Mouse (Mus musculus): ENCODE results near the gene Ppard. TPM values are rescaled to one million over a fixed set of nuclear protein-coding genes. Genes with fewer than 3 reads are reported as not detected.

The Ppard gene
- total and polyA plus RNA-seq, 2 experiments from 2014 or later = 1.4 to 23.1 TPM

GRCm38 (mm10) chr17:28340578-28340977 is 108.1 kb downstream of the Ppard start:
- Histone ChIP-seq H3K9ac (replicated peaks; ENCODE audit: low read depth, low read length) (peak overlapping the region; percentile 61), H3K36me3 (replicated peaks; ENCODE audit: control insufficient read depth, insufficient read depth, low read length) (peaks cover 6% of the 10 kb centered on the region; the same call in 1 of the 2 replicates), H3K27me3 (ENCODE audit: control insufficient read depth, insufficient read depth, low read length) (no peaks in the 10 kb centered on the region), H3K4me2 (ENCODE audit: low read depth, low read length) (peak overlapping the region; percentile 57), H3K27ac (ENCODE audit: low read depth) (peak overlapping the region; percentile 88), H3K9me3 (replicated peaks; ENCODE audit: control insufficient read depth, low read length) (no peaks in the 10 kb centered on the region), H3K4me3 (ENCODE audit: low read depth, low read length) (peak overlapping the region; percentile 19), H3K4me1 (ENCODE audit: control insufficient read depth, insufficient read depth) (peaks cover 33% of the 10 kb centered on the region)
- TF ChIP-seq EP300 (IDR thresholded peaks at IDR 0.05; ENCODE audit: low read depth) (no peak), CTCF (IDR thresholded peaks at IDR 0.05; ENCODE audit: low read depth) (no peak)
- DNase-seq (ENCODE audit: low spot score) (no peak), ATAC-seq (ENCODE audit: insufficient read depth, low read depth) (peak; percentile 59)
- WGBS = 42% methylated on average over 7 of the region's 7 CpGs

- peaks cover 6% of the 10 kb centered on the region; the same call in 1 of the 2 replicates for H3K36me3 ChIP-seq (replicated peaks; ENCODE audit: control insufficient read depth, insufficient read depth, low read length)
- H3K9me3 ChIP-seq (replicated peaks; ENCODE audit: control insufficient read depth, low read length) = no peaks in the 10 kb centered on the region
- peak overlapping the region; percentile 19 for H3K4me3 ChIP-seq (ENCODE audit: low read depth, low read length)
- peaks cover 38% of the 10 kb centered on the region for H3K4me1 ChIP-seq (ENCODE audit: control insufficient read depth, insufficient read depth)
- DNase-seq (ENCODE audit: low spot score) (peak; percentile 83), ATAC-seq (ENCODE audit: insufficient read depth, low read depth) (peak; percentile 87)
- WGBS = 3% methylated on average over 26 of the region's 26 CpGs
- no peak for TF ChIP-seq EP300 (IDR thresholded peaks at IDR 0.05; ENCODE audit: low read depth)
- TF ChIP-seq CTCF (IDR thresholded peaks at IDR 0.05; ENCODE audit: low read depth) = no peak
- peak overlapping the region; percentile 57 for H3K4me2 ChIP-seq (ENCODE audit: low read depth, low read length)
- peak overlapping the region; percentile 61 for H3K9ac ChIP-seq (replicated peaks; ENCODE audit: low read depth, low read length)
- H3K27me3 ChIP-seq (ENCODE audit: control insufficient read depth, insufficient read depth, low read length) = no peaks in the 10 kb centered on the region
- peak overlapping the region; percentile 88 for H3K27ac ChIP-seq (ENCODE audit: low read depth)
Measured at GRCm38 (mm10) chr17:28341091-28341490, 108.6 kb downstream of the Ppard start.

GRCm38 (mm10) chr17:28344050-28344607 is 111.6 kb downstream of the Ppard start:
- Histone ChIP-seq H3K9me3 (replicated peaks; ENCODE audit: control insufficient read depth, low read length) (no peaks in the 10 kb centered on the region), H3K9ac (replicated peaks; ENCODE audit: low read depth, low read length) (peak overlapping the region; percentile 35; the same call in 1 of the 2 replicates), H3K4me3 (ENCODE audit: low read depth, low read length) (no peak overlapping the region), H3K27ac (ENCODE audit: low read depth) (peak overlapping the region; percentile 60), H3K4me1 (ENCODE audit: control insufficient read depth, insufficient read depth) (peaks cover 53% of the 10 kb centered on the region), H3K36me3 (replicated peaks; ENCODE audit: control insufficient read depth, insufficient read depth, low read length) (no peaks in the 10 kb centered on the region), H3K27me3 (ENCODE audit: control insufficient read depth, insufficient read depth, low read length) (no peaks in the 10 kb centered on the region), H3K4me2 (ENCODE audit: low read depth, low read length) (no peak overlapping the region)
- TF ChIP-seq CTCF (IDR thresholded peaks at IDR 0.05; ENCODE audit: low read depth) (no peak), EP300 (IDR thresholded peaks at IDR 0.05; ENCODE audit: low read depth) (no peak)
- ATAC-seq (ENCODE audit: insufficient read depth, low read depth) = no peak
- 16% methylated on average over 4 of the region's 4 CpGs for WGBS
- DNase-seq (ENCODE audit: low spot score) = no peak

- WGBS = 53% methylated on average over 3 of the region's 3 CpGs
- Histone ChIP-seq H3K9ac (replicated peaks; ENCODE audit: low read depth, low read length) (peak overlapping the region; percentile 16; the same call in 1 of the 2 replicates), H3K27me3 (ENCODE audit: control insufficient read depth, insufficient read depth, low read length) (no peaks in the 10 kb centered on the region)
Measured at GRCm38 (mm10) chr17:28344670-28345069, 112.2 kb downstream of the Ppard start.

GRCm38 (mm10) chr17:28345271-28345721 is 112.8 kb downstream of the Ppard start:
- DNase-seq (ENCODE audit: low spot score) = no peak
- no peak for TF ChIP-seq CTCF (IDR thresholded peaks at IDR 0.05; ENCODE audit: low read depth)

More at GRCm38 (mm10) chr17:28344670-28345069, 112.2 kb downstream of the Ppard start:
- Histone ChIP-seq H3K27ac (ENCODE audit: low read depth) (peak overlapping the region; percentile 60), H3K4me2 (ENCODE audit: low read depth, low read length) (no peak overlapping the region), H3K4me3 (ENCODE audit: low read depth, low read length) (no peak overlapping the region), H3K4me1 (ENCODE audit: control insufficient read depth, insufficient read depth) (peaks cover 57% of the 10 kb centered on the region), H3K36me3 (replicated peaks; ENCODE audit: control insufficient read depth, insufficient read depth, low read length) (no peaks in the 10 kb centered on the region), H3K9me3 (replicated peaks; ENCODE audit: control insufficient read depth, low read length) (no peaks in the 10 kb centered on the region)
- TF ChIP-seq CTCF (IDR thresholded peaks at IDR 0.05; ENCODE audit: low read depth) (no peak), EP300 (IDR thresholded peaks at IDR 0.05; ENCODE audit: low read depth) (no peak)
- ATAC-seq (ENCODE audit: insufficient read depth, low read depth) = no peak
- DNase-seq (ENCODE audit: low spot score) = no peak

More at GRCm38 (mm10) chr17:28345271-28345721, 112.8 kb downstream of the Ppard start:
- H3K4me2 ChIP-seq (ENCODE audit: low read depth, low read length) = peak overlapping the region; percentile 27
- no peaks in the 10 kb centered on the region for H3K36me3 ChIP-seq (replicated peaks; ENCODE audit: control insufficient read depth, insufficient read depth, low read length)
- peak overlapping the region; percentile 60 for H3K27ac ChIP-seq (ENCODE audit: low read depth)
- H3K9ac ChIP-seq (replicated peaks; ENCODE audit: low read depth, low read length) = 0 out of 2 replicates have a peak overlapping the region, but pooled peaks have one; percentile 10
- peaks cover 55% of the 10 kb centered on the region for H3K4me1 ChIP-seq (ENCODE audit: control insufficient read depth, insufficient read depth)
- H3K27me3 ChIP-seq (ENCODE audit: control insufficient read depth, insufficient read depth, low read length) = no peaks in the 10 kb centered on the region
- no peak overlapping the region for H3K4me3 ChIP-seq (ENCODE audit: low read depth, low read length)
- 7% methylated on average over 7 of the region's 8 CpGs for WGBS
- ATAC-seq (ENCODE audit: insufficient read depth, low read depth) = no peak
- no peaks in the 10 kb centered on the region for H3K9me3 ChIP-seq (replicated peaks; ENCODE audit: control insufficient read depth, low read length)
